Mouse (Mus musculus) hindbrain, embryonic 14.5 days (tissue): ENCODE data around the gene Irf1. TPM values are rescaled to one million over a fixed set of nuclear protein-coding genes. Genes with fewer than 3 reads are reported as not detected.

Experiments used
- ATAC-seq: fragments of 200-750 bp; cut with Nextera tagmentation; 2 replicates; pipeline ENCODE4 v1.8.0; 2017; ENCODE audit warnings: moderate number of reproducible peaks, mild to moderate bottlenecking, moderate TSS enrichment, moderate library complexity; ENCODE audit not compliant: low FRiP score
- DNase-seq: peaks from one replicate; pipeline ENCODE4 v3.0.0-alpha.2; 2015; ENCODE audit warnings: low spot score
- H3K27ac ChIP-seq: fragments of 300-500 bp; sonication (generic); 2 replicates; pipeline ENCODE4 v1.5.1; 2014; ENCODE audit warnings: mild to moderate bottlenecking, moderate library complexity
- H3K27me3 ChIP-seq: fragments of 300-500 bp; sonication (generic); 2 replicates; pipeline ENCODE4 v1.6.1; 2014; ENCODE audit warnings: mild to moderate bottlenecking, low read length, mixed read lengths; ENCODE audit not compliant: control insufficient read depth, insufficient read depth
- H3K36me3 ChIP-seq: fragments of 300-500 bp; sonication (generic); replicated peaks from 2 replicates; pipeline ENCODE4 v1.6.1; 2014; ENCODE audit not compliant: control insufficient read depth, insufficient read depth
- H3K4me1 ChIP-seq: fragments of 300-500 bp; sonication (generic); replicated peaks from 2 replicates; pipeline ENCODE4 v1.6.1; 2014; ENCODE audit warnings: antibody characterized with exemption, low read length, mixed read lengths; ENCODE audit not compliant: control insufficient read depth, insufficient read depth
- H3K4me2 ChIP-seq: fragments of 300-500 bp; sonication (generic); replicated peaks from 2 replicates; pipeline ENCODE4 v1.6.1; 2014; ENCODE audit warnings: mild to moderate bottlenecking, moderate library complexity
- H3K4me3 ChIP-seq: fragments of 300-500 bp; sonication (generic); replicated peaks from 2 replicates; pipeline ENCODE4 v1.5.1; 2014; ENCODE audit warnings: mild to moderate bottlenecking, low read length
- H3K9ac ChIP-seq: fragments of 300-500 bp; sonication (generic); 2 replicates; pipeline ENCODE4 v1.6.1; 2014
- H3K9me3 ChIP-seq: fragments of 300-500 bp; sonication (generic); 2 replicates; pipeline ENCODE4 v1.6.1; 2016; ENCODE audit warnings: low read length; ENCODE audit not compliant: control insufficient read depth
- WGBS: fragments of 180-500 bp; shearing (Covaris S2); extraction: QIAGEN DNeasy Blood & Tissue Kit; methylation state at CpG from one replicate; pipeline ENCODE4 v1.1.7; 2014; 5-methylcytosine and 5-hydroxymethylcytosine counted together
- polyA plus RNA-seq: library from polyadenylated mRNA; unstranded; fragments of >200 nt; fragmentation: Nextera tagmentation; extraction: Ambion mirVana; gene quantifications from 2 replicates; pipeline ENCODE4 v1.2.1, GENCODE M21; 2014

Irf1 gene
- polyA plus RNA-seq, 1 experiment from 2014 or later = 2.7 TPM

- Histone ChIP-seq H3K4me1 (peaks cover 6% of the 10 kb centered on the region; the same call in 1 of the 2 replicates), H3K9me3 (no peaks in the 10 kb centered on the region), H3K4me2 (no peak overlapping the region), H3K9ac (no peak overlapping the region), H3K4me3 (no peak overlapping the region), H3K36me3 (no peaks in the 10 kb centered on the region), H3K27ac (no peak overlapping the region), H3K27me3 (peaks cover 15% of the 10 kb centered on the region)
- no peak for ATAC-seq
- DNase-seq = no peak
- 90% methylated on average over 13 of the region's 13 CpGs for WGBS
These were observed 4.9 kb downstream of the Irf1 start for GRCm38 (mm10) chr11:53774659-53775255.

DNA sequence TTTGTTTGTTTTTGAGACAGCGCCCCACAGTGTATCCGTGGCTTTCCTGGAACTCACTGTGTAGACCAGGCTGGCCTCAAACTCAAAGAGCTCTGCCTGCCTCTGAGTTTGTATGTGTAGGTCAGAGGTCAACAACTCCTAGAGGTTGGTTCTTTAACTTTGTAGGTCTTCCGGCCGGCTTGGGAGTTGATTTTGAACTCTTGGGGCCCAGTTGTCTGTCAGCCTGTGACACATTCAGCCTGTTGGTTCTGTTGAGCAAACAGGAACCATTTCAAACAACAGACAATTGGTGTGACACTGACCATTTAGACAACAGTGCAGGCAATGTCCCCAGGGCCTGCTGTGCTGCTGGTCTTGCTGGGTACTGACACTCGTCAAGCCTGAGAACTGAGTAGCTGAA lies 7.9 kb downstream of the Irf1 start:
- no peak for ATAC-seq
- H3K9me3 ChIP-seq = no peaks in the 10 kb centered on the region
- 65% methylated on average over 5 of the region's 5 CpGs for WGBS

GRCm38 (mm10) chr11:53778455-53778854 lies 8.6 kb downstream of the Irf1 start:
- Histone ChIP-seq H3K9ac (no peak overlapping the region), H3K4me1 (no peaks in the 10 kb centered on the region), H3K9me3 (no peaks in the 10 kb centered on the region), H3K36me3 (no peaks in the 10 kb centered on the region), H3K4me3 (no peak overlapping the region), H3K27ac (no peak overlapping the region), H3K27me3 (no peaks in the 10 kb centered on the region), H3K4me2 (no peak overlapping the region)
- ATAC-seq (no peak), DNase-seq (no peak)
- WGBS = 85% methylated on average over 5 of the region's 5 CpGs

More for the DNA sequence above, 7.9 kb downstream of the Irf1 start:
- no peaks in the 10 kb centered on the region for H3K36me3 ChIP-seq
- no peak overlapping the region for H3K4me2 ChIP-seq
- no peak overlapping the region for H3K9ac ChIP-seq
- no peak for DNase-seq
- no peaks in the 10 kb centered on the region for H3K27me3 ChIP-seq
- no peaks in the 10 kb centered on the region for H3K4me1 ChIP-seq
- no peak overlapping the region for H3K27ac ChIP-seq
- no peak overlapping the region for H3K4me3 ChIP-seq

- Histone ChIP-seq H3K4me3 (no peak overlapping the region), H3K27ac (no peak overlapping the region), H3K4me1 (no peaks in the 10 kb centered on the region), H3K9ac (no peak overlapping the region), H3K36me3 (no peaks in the 10 kb centered on the region), H3K4me2 (no peak overlapping the region), H3K9me3 (no peaks in the 10 kb centered on the region), H3K27me3 (no peaks in the 10 kb centered on the region)
- no peak for DNase-seq
- ATAC-seq = no peak
- 87% methylated on average over 2 of the region's 2 CpGs for WGBS
These were observed 10.0 kb downstream of the Irf1 start for GRCm38 (mm10) chr11:53779808-53780207.

DNA sequence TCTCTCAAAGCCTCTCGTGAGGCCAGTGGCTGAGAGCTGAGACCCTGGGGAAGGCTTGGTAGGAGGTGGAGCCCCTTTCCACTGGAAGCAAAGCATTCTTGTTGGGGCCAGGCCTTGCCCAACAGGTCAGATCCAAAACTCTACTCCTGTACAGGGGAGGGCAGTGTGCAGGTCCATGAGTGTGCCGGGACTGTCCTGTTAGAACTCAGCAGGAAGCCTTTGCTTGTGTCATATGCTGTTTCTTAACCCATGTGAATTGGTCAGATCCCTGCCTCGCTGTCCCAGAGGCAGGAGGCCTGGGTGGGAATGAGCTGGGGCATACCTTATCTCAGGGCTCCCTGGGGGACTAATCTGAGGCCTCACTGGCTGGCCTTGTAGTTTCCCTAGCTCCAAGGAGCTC lies 10.4 kb downstream of the Irf1 start:
- ATAC-seq (no peak), DNase-seq (no peak)
- Histone ChIP-seq H3K36me3 (no peaks in the 10 kb centered on the region), H3K27me3 (no peaks in the 10 kb centered on the region), H3K9me3 (no peaks in the 10 kb centered on the region), H3K4me2 (no peak overlapping the region), H3K9ac (no peak overlapping the region), H3K4me3 (no peak overlapping the region), H3K27ac (no peak overlapping the region), H3K4me1 (no peaks in the 10 kb centered on the region)
- WGBS = 60% methylated on average over 3 of the region's 3 CpGs

DNA sequence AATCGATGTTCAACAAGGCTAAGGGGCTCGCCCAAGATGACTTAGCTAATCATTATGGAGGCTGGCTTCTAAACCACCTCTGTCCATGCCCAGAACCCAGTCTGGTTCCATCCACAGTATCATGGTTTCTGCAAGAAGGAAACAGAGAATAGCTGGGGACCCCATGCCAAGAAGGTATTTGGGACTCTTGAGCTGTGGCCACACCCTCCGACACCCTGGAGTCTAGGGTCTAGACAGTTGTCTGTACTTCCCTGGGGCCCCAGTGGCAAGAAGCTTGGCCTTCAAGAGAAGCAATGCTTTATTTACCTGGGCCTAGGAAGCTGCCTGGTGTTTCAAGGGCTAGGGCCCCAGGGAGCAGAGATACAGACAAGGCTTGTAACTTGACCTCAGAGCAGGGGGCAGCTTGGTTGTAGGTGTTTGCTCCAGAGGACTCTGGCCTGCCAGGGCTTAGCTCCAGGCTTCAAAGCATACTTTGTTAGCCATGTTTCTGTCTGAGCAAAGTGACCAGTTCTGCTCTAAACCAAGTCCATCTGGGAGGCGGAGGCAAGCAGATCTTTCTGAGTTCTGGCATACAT lies 11.5 kb downstream of the Irf1 start:
- 91% methylated on average over 4 of the region's 4 CpGs for WGBS
- no peak overlapping the region for H3K4me3 ChIP-seq
- no peaks in the 10 kb centered on the region for H3K36me3 ChIP-seq
- no peak overlapping the region for H3K9ac ChIP-seq
- no peaks in the 10 kb centered on the region for H3K9me3 ChIP-seq
- H3K4me2 ChIP-seq = no peak overlapping the region
- no peaks in the 10 kb centered on the region for H3K4me1 ChIP-seq
- no peaks in the 10 kb centered on the region for H3K27me3 ChIP-seq
- DNase-seq (no peak), ATAC-seq (no peak)
- no peak overlapping the region for H3K27ac ChIP-seq

DNA sequence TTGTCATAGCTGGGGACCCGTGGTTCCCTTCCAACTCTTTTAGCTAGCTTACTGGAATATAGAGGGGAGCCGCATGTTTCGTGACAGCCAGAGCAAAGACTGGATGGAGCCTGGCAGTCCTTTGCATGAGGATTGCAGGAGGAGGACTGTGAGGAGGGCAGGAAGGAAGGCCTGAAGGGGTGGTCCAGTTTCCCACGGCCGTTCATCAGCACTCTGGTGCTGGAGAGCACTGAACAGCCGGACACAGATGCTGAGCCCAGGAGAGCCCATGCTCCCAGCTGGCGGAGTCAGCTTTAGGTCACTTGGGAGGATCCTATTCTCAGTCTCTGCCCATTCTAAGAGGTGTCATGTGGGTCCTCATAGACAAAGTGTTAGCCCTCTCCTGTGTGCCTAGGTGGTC lies 12.2 kb downstream of the Irf1 start:
- no peaks in the 10 kb centered on the region for H3K27me3 ChIP-seq

DNA sequence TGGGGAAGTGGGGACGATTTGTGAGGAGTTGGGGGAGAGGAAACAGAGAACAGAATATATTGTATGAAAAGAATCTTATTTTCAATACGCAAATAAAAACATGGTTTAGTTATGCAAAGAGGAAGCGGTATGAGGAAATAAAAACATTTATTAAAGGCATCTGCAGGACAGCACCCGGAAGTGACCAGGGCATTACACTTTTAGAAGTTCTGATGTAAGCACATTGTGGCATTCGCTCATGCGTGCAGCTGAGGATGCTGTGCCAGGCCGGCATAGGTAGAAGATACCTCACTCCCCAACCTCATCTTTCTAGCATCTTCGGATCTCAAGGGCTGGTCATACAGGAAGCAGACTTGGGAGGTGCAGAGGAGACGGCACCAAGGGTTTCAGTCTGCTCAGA lies 13.5 kb downstream of the Irf1 start:
- H3K4me2 ChIP-seq = no peak overlapping the region
- H3K36me3 ChIP-seq = no peaks in the 10 kb centered on the region
- no peak for DNase-seq
- WGBS = 90% methylated on average over 9 of the region's 9 CpGs
- H3K4me1 ChIP-seq = no peaks in the 10 kb centered on the region
- H3K27ac ChIP-seq = no peak overlapping the region
- H3K9me3 ChIP-seq = no peaks in the 10 kb centered on the region
- H3K4me3 ChIP-seq = no peak overlapping the region
- H3K9ac ChIP-seq = no peak overlapping the region
- H3K27me3 ChIP-seq = no peaks in the 10 kb centered on the region
- ATAC-seq = no peak

More for the DNA sequence above, 12.2 kb downstream of the Irf1 start:
- 90% methylated on average over 7 of the region's 7 CpGs for WGBS
- Histone ChIP-seq H3K4me1 (no peaks in the 10 kb centered on the region), H3K4me3 (no peak overlapping the region), H3K27ac (no peak overlapping the region), H3K9ac (no peak overlapping the region), H3K36me3 (no peaks in the 10 kb centered on the region), H3K9me3 (no peaks in the 10 kb centered on the region), H3K4me2 (no peak overlapping the region)
- ATAC-seq = no peak
- DNase-seq = no peak

GRCm38 (mm10) chr11:53785311-53785936 lies 15.6 kb downstream of the Irf1 start:
- Histone ChIP-seq H3K9ac (no peak overlapping the region), H3K4me1 (no peaks in the 10 kb centered on the region), H3K4me3 (no peak overlapping the region), H3K9me3 (no peaks in the 10 kb centered on the region), H3K4me2 (no peak overlapping the region), H3K27ac (no peak overlapping the region), H3K36me3 (no peaks in the 10 kb centered on the region), H3K27me3 (no peaks in the 10 kb centered on the region)
- ATAC-seq (no peak), DNase-seq (no peak)
- WGBS = 88% methylated on average over 3 of the region's 3 CpGs
